Mouse (Mus musculus) limb, embryonic 14.5 days (tissue): ENCODE measurements around the gene Rubcnl. TPM values are rescaled to one million over a fixed set of nuclear protein-coding genes. Genes with fewer than 3 reads are reported as not detected.

Experiments
- ATAC-seq: fragments of 200-750 bp; cut with Nextera tagmentation; 2 replicates; pipeline ENCODE4 v1.8.0; 2017; ENCODE audit warnings: low read depth, moderate number of reproducible peaks, moderate TSS enrichment; ENCODE audit not compliant: low FRiP score
- DNase-seq: peaks from one replicate; pipeline ENCODE4 v3.0.0-alpha.2; 2015; ENCODE audit warnings: low spot score
- H3K27ac ChIP-seq: fragments of 300-500 bp; sonication (generic); replicated peaks from 2 replicates; pipeline ENCODE4 v1.5.1; 2014; ENCODE audit warnings: low read depth, mild to moderate bottlenecking, low read length, moderate library complexity, mixed read lengths
- H3K27me3 ChIP-seq: fragments of 300-500 bp; sonication (generic); 2 replicates; pipeline ENCODE4 v1.6.1; 2014; ENCODE audit warnings: low read length, mixed read lengths; ENCODE audit not compliant: control insufficient read depth, insufficient read depth
- H3K36me3 ChIP-seq: fragments of 300-500 bp; sonication (generic); 2 replicates; pipeline ENCODE4 v1.6.1; 2014; ENCODE audit warnings: mild to moderate bottlenecking, low read length, moderate library complexity, mixed read lengths; ENCODE audit not compliant: control insufficient read depth, insufficient read depth
- H3K4me1 ChIP-seq: fragments of 300-500 bp; sonication (generic); 2 replicates; pipeline ENCODE4 v1.6.1; 2014; ENCODE audit warnings: antibody characterized with exemption, low read length, mixed read lengths; ENCODE audit not compliant: control insufficient read depth, insufficient read depth
- H3K4me2 ChIP-seq: fragments of 300-500 bp; sonication (generic); replicated peaks from 2 replicates; pipeline ENCODE4 v1.6.1; 2014; ENCODE audit warnings: low read depth, mild to moderate bottlenecking, low read length, moderate library complexity; ENCODE audit not compliant: severe bottlenecking
- H3K4me3 ChIP-seq: fragments of 300-500 bp; sonication (generic); replicated peaks from 2 replicates; pipeline ENCODE4 v1.5.1; 2014; ENCODE audit warnings: low read length
- H3K9ac ChIP-seq: fragments of 300-500 bp; sonication (generic); 2 replicates; pipeline ENCODE4 v1.6.1; 2014; ENCODE audit warnings: mild to moderate bottlenecking, low read depth, low read length, moderate library complexity; ENCODE audit not compliant: severe bottlenecking
- H3K9me3 ChIP-seq: fragments of 300-500 bp; sonication (generic); 2 replicates; pipeline ENCODE4 v1.6.1; 2016; ENCODE audit warnings: low read length; ENCODE audit not compliant: control insufficient read depth
- POLR2A ChIP-seq: fragments of 200-500 bp; IDR thresholded peaks from 2 replicates; pipeline ENCODE4 v1.8.0; 2012; ENCODE audit warnings: inconsistent platforms, mild to moderate bottlenecking, moderate library complexity, borderline replicate concordance; ENCODE audit not compliant: insufficient read depth, insufficient read length; ENCODE audit errors: extremely low read depth
- WGBS: fragments of 180-500 bp; shearing (Covaris S2); extraction: QIAGEN DNeasy Blood & Tissue Kit; methylation state at CpG from one replicate; pipeline ENCODE4 v1.1.7; 2014; 5-methylcytosine and 5-hydroxymethylcytosine counted together
- polyA plus RNA-seq, 2 experiments: library from polyadenylated mRNA; depleted of rRNA in 1 of 2; stranded (reverse) in 1 of 2; unstranded in 1 of 2; fragments of >200 nt; fragmentation: Nextera tagmentation in 1 of 2; extraction: Ambion mirVana in 1 of 2; gene quantifications; 2 replicates each; pipeline versions ENCODE4 v1.2.1 to v1.2.3; 2012 to 2014

The Rubcnl gene
- polyA plus RNA-seq, 2 experiments: 1.3 to 1.4 TPM

DNA sequence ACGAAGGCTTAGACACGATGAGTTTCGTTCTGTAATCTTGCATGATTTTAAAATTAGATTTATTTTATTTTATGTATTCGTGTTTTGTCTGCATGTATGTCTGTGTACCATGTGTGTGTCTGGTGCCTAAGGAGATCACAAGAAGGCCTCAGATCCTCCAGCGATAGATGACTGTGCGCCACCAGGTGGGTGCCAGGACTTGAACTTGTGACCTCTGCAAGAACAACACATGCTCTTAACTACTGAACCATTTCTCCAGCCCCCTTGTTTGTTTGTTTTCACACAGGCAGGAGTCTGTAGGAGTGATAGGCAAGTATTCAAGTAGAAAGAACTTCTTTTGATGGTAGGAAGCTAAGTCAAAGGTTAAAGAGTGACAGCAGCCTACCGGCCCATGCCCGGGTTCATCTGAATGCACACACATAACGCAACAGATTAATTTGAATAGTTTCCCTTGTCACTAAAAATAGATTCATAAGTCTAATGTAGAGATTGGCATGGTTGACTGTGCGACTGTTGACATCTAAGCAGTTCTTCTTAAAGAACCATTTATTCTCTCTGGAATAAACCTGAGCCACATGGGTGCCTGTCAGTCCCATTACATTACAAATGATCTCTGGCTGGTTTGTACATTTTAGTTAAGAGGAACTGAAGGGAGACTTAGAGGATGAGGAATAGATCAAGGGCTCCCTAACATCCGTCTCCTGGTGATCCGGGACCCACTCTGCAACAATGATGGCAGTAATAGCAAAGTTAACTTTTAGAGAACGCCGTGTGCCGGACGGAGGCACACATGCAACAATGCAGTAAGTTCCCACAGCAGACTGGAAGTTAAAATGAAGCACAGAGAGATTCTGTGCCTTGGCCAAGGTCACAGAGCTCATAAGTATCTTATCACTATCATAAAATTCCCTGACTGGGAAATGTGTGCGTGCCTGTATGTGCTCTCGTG is 2.3 kb downstream of the Rubcnl start:
- Histone ChIP-seq H3K9ac (no peak overlapping the region), H3K4me2 (no peak overlapping the region), H3K27me3 (no peaks in the 10 kb centered on the region), H3K9me3 (no peaks in the 10 kb centered on the region), H3K4me1 (0 out of 2 replicates have a peak, but pooled peaks cover 3% of the 10 kb centered on the region), H3K36me3 (no peaks in the 10 kb centered on the region), H3K27ac (no peak overlapping the region), H3K4me3 (no peak overlapping the region)
- DNase-seq (no peak), ATAC-seq (no peak)
- WGBS: 86% methylated on average over 18 of the region's 18 CpGs
- TF ChIP-seq POLR2A: no peak

DNA sequence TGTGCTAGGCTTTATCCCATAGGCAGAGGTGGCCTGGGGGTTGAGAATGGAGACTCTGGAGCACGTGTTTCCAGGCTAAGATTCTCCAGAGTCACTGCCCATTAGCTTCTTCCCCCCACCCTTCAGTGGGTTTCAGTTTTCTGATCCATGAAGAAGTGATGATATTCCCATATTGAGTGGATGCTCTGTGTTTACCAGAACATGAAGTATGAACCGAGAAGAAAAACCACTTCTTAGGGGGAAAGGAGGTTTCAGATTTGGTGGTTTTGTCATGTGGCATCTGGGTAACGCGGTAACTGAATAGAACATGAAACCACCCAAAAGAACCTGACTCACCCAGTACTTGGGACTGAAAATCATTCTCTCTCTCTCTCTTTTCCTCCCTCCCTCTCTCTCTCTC is 3.0 kb downstream of the Rubcnl start:
- Histone ChIP-seq H3K9ac (no peak overlapping the region), H3K4me1 (0 out of 2 replicates have a peak, but pooled peaks cover 3% of the 10 kb centered on the region), H3K4me2 (no peak overlapping the region), H3K9me3 (no peaks in the 10 kb centered on the region), H3K27me3 (no peaks in the 10 kb centered on the region), H3K4me3 (no peak overlapping the region), H3K36me3 (no peaks in the 10 kb centered on the region), H3K27ac (no peak overlapping the region)
- WGBS: 67% methylated on average over 4 of the region's 4 CpGs
- no peak for DNase-seq
- ATAC-seq: no peak
- TF ChIP-seq POLR2A: no peak

DNA sequence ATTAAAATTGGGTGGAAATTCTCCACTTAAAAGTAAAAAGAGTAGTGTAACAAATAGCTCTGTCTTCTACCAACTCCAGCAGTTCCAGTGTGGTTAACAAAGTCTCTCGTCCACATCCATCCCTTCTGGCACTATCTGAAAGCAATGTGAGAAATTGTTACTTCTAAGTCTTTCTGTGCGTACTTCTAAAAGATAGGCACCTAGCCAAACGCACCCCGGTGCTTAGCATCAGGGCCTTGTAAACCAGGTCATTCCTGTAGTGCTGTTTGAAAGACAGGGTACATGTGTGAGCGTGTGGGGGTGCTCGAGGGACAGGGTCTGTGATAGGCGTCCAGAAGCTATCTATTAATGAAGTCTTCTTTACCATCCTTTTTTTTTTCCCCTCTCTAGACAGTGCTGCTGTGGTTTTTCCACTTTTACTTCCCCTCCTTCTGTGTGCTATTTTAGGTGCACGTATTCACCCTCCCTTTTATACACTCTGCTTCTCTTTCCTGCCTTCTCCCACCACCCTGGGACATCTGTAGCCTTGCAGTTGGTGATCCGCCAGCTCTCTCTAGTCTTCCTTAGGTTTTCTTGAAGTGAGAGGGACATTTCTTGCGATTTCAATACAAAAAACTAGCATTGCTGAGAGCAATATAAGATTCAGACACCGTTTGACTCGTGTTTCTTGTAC is 4.9 kb downstream of the Rubcnl start:
- Histone ChIP-seq H3K4me2 (no peak overlapping the region), H3K9me3 (no peaks in the 10 kb centered on the region), H3K4me3 (no peak overlapping the region), H3K36me3 (no peaks in the 10 kb centered on the region), H3K27me3 (no peaks in the 10 kb centered on the region), H3K27ac (no peak overlapping the region), H3K9ac (no peak overlapping the region), H3K4me1 (0 out of 2 replicates have a peak, but pooled peaks cover 3% of the 10 kb centered on the region)
- TF ChIP-seq POLR2A: no peak
- WGBS: 81% methylated on average over 12 of the region's 12 CpGs
- no peak for ATAC-seq
- no peak for DNase-seq

DNA sequence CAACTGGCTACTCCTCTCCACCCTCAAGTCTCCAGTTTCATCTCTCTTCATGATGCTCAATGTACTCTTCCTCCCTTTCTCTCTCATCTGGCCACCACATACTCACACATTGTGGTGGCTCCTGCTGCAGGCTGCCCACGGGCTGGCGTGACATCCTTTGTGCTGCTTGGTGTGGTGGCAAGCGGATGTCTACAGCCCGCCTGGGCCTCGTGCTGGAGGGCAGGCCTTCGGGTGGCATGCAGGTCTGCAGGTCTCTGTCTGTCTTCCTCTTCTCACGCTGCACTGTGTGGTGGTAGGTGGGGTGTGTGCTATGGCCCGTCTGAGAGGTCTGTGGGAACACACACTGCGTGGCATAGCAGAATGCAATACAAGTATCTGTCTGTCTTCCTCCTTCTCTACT is 6.7 kb downstream of the Rubcnl start:
- H3K27ac ChIP-seq: no peak overlapping the region
- no peak overlapping the region for H3K4me3 ChIP-seq
- 82% methylated on average over 9 of the region's 9 CpGs for WGBS
- ATAC-seq (no peak), DNase-seq (no peak)
- H3K4me2 ChIP-seq: no peak overlapping the region
- H3K9me3 ChIP-seq: no peaks in the 10 kb centered on the region
- TF ChIP-seq POLR2A: no peak
- no peak overlapping the region for H3K9ac ChIP-seq
- H3K36me3 ChIP-seq: no peaks in the 10 kb centered on the region
- H3K4me1 ChIP-seq: no peaks in the 10 kb centered on the region
- H3K27me3 ChIP-seq: no peaks in the 10 kb centered on the region

DNA sequence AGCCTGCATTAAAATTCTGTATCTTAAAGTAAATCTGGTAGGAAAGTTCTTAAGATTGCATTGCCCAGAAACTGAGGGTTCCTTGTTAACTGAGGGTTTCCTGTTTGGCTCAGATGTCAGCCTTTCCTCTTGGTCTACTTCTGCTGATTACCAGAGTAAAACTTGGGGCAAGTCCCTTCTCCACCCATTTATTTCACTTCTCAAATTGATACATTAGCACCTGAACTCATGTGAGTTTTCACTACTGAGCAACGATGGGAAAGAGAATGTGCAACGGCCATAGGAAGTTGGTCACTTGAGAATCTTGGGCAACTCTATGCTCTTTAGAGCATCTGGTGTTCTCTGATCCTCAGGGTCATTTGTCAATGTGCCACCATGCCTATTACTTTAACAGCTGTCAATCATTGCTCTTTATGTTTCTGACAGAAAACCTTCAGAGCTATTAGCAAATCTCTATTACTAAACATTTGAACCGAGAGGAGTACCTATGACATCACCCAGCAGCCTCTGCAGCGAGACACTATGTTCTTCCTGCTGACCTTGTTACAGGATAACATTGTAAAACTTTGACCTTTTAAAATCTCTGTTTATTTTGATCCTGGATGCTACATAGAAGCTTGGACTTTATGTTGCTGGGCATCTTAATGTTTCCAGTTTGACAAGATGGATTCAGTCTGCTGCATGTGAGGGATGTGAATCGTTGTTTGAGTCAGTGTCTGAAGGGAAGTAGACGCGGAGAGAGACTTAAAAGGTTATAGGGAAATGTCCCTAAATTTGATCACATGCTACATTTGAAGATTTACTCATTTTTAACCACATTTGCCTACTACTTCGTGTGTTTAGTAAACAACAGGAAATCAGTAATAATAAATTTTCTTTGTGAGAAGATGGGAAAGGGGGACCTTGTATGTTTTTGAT is 9.2 kb downstream of the Rubcnl start:
- DNase-seq: no peak
- H3K27ac ChIP-seq: no peak overlapping the region
- 80% methylated on average over 8 of the region's 8 CpGs for WGBS
- no peak for ATAC-seq
- H3K4me3 ChIP-seq: no peak overlapping the region
- H3K4me2 ChIP-seq: no peak overlapping the region
- no peak overlapping the region for H3K9ac ChIP-seq
- no peaks in the 10 kb centered on the region for H3K9me3 ChIP-seq
- no peaks in the 10 kb centered on the region for H3K36me3 ChIP-seq
- H3K4me1 ChIP-seq: no peaks in the 10 kb centered on the region
- no peaks in the 10 kb centered on the region for H3K27me3 ChIP-seq
- no peak for TF ChIP-seq POLR2A
